Mouse (Mus musculus) C2C12 (cell line): ENCODE data around the gene Plekhg3.

Experiments used
- CEBPB ChIP-seq: IDR thresholded peaks from one replicate; pipeline ENCODE4 v1.6.1; 2011; ENCODE audit warnings: low read depth, mild to moderate bottlenecking, control low read depth, moderate library complexity
- CTCF ChIP-seq: IDR thresholded peaks from one replicate; pipeline ENCODE4 v1.5.1; 2011; ENCODE audit not compliant: control insufficient read depth, insufficient read depth, insufficient read length
- MAX ChIP-seq: IDR thresholded peaks from one replicate; pipeline ENCODE4 v1.6.1; 2011; ENCODE audit warnings: mild to moderate bottlenecking, control low read depth
- MYOG ChIP-seq: IDR thresholded peaks from one replicate; pipeline ENCODE4 v1.6.1; 2011; ENCODE audit not compliant: control insufficient read depth, insufficient read length; ENCODE audit errors: extremely low read depth
- USF1 ChIP-seq: IDR thresholded peaks from one replicate; pipeline ENCODE4 v1.6.1; 2011; ENCODE audit warnings: low read depth, mild to moderate bottlenecking, control low read depth, moderate library complexity

GRCm38 (mm10) chr12:76595830-76596229, 65.1 kb downstream of the Plekhg3 start:
- TF ChIP-seq CTCF = no peak
- no peak for TF ChIP-seq USF1
- no peak for TF ChIP-seq MYOG
- no peak for TF ChIP-seq CEBPB
- no peak for TF ChIP-seq MAX
